Mouse (Mus musculus): ENCODE data around the gene Gprc5d. TPM values are rescaled to one million over a fixed set of nuclear protein-coding genes. Genes with fewer than 3 reads are reported as not detected.

Gprc5d gene
- polyA plus RNA-seq, 1 experiment from 2014 or later = 0.13 TPM

- no peak for TF ChIP-seq CTCF (IDR thresholded peaks at IDR 0.05; ENCODE audit: low read depth)
- TF ChIP-seq EP300 (IDR thresholded peaks at IDR 0.05; ENCODE audit: low read depth) = no peak
- DNase-seq (no peak), ATAC-seq (no peak)
- Histone ChIP-seq H3K9me3 (ENCODE audit: low read length) (no peaks in the 10 kb centered on the region), H3K4me3 (ENCODE audit: low read depth, low read length) (no peak overlapping the region), H3K9ac (replicated peaks) (no peak overlapping the region), H3K4me1 (ENCODE audit: insufficient read depth) (peaks cover 2% of the 10 kb centered on the region; the same call in 1 of the 2 replicates), H3K27ac (ENCODE audit: low read depth) (no peak overlapping the region), H3K36me3 (replicated peaks; ENCODE audit: insufficient read depth, low read length) (no peaks in the 10 kb centered on the region), H3K4me2 (ENCODE audit: low read depth, low read length) (no peak overlapping the region), H3K27me3 (ENCODE audit: insufficient read depth, low read length) (0 out of 2 replicates have a peak, but pooled peaks cover 8% of the 10 kb centered on the region)
- WGBS (ENCODE audit: insufficient replicate concordance) = 72% methylated on average over 2 of the region's 2 CpGs
Observed at GRCm38 (mm10) chr6:135070347-135070746, 47.7 kb downstream of the Gprc5d start.

GRCm38 (mm10) chr6:135069856-135070255 lies 48.2 kb downstream of the Gprc5d start:
- Histone ChIP-seq H3K4me2 (ENCODE audit: low read depth, low read length) (no peak overlapping the region), H3K9ac (replicated peaks) (no peak overlapping the region)

GRCm38 (mm10) chr6:135068221-135068620 lies 49.9 kb downstream of the Gprc5d start:
- Histone ChIP-seq H3K36me3 (replicated peaks; ENCODE audit: insufficient read depth, low read length) (no peaks in the 10 kb centered on the region), H3K9me3 (ENCODE audit: low read length) (no peaks in the 10 kb centered on the region), H3K9ac (replicated peaks) (no peak overlapping the region), H3K4me1 (ENCODE audit: insufficient read depth) (peaks cover 7% of the 10 kb centered on the region; the same call in 1 of the 2 replicates), H3K4me3 (ENCODE audit: low read depth, low read length) (no peak overlapping the region), H3K27me3 (ENCODE audit: insufficient read depth, low read length) (0 out of 2 replicates have a peak, but pooled peaks cover 8% of the 10 kb centered on the region), H3K4me2 (ENCODE audit: low read depth, low read length) (no peak overlapping the region), H3K27ac (ENCODE audit: low read depth) (no peak overlapping the region)
- TF ChIP-seq CTCF (IDR thresholded peaks at IDR 0.05; ENCODE audit: low read depth) (no peak), EP300 (IDR thresholded peaks at IDR 0.05; ENCODE audit: low read depth) (no peak)
- DNase-seq = no peak
- WGBS (ENCODE audit: insufficient replicate concordance) = 75% methylated on average over 5 of the region's 5 CpGs
- ATAC-seq = no peak

More at GRCm38 (mm10) chr6:135069856-135070255, 48.2 kb downstream of the Gprc5d start:
- Histone ChIP-seq H3K4me3 (ENCODE audit: low read depth, low read length) (no peak overlapping the region), H3K27me3 (ENCODE audit: insufficient read depth, low read length) (0 out of 2 replicates have a peak, but pooled peaks cover 8% of the 10 kb centered on the region), H3K36me3 (replicated peaks; ENCODE audit: insufficient read depth, low read length) (no peaks in the 10 kb centered on the region), H3K9me3 (ENCODE audit: low read length) (no peaks in the 10 kb centered on the region), H3K27ac (ENCODE audit: low read depth) (no peak overlapping the region), H3K4me1 (ENCODE audit: insufficient read depth) (peaks cover 6% of the 10 kb centered on the region; the same call in 1 of the 2 replicates)
- no peak for TF ChIP-seq CTCF (IDR thresholded peaks at IDR 0.05; ENCODE audit: low read depth)
- TF ChIP-seq EP300 (IDR thresholded peaks at IDR 0.05; ENCODE audit: low read depth) = no peak
- ATAC-seq = no peak
- 65% methylated on average over 6 of the region's 6 CpGs for WGBS (ENCODE audit: insufficient replicate concordance)
- DNase-seq = no peak

- 0 out of 2 replicates have a peak, but pooled peaks cover 8% of the 10 kb centered on the region for H3K27me3 ChIP-seq (ENCODE audit: insufficient read depth, low read length)
- H3K4me2 ChIP-seq (ENCODE audit: low read depth, low read length) = no peak overlapping the region
- 70% methylated on average over 6 of the region's 6 CpGs for WGBS (ENCODE audit: insufficient replicate concordance)
- no peak overlapping the region for H3K27ac ChIP-seq (ENCODE audit: low read depth)
- H3K9me3 ChIP-seq (ENCODE audit: low read length) = no peaks in the 10 kb centered on the region
- no peak for ATAC-seq
- H3K4me3 ChIP-seq (ENCODE audit: low read depth, low read length) = no peak overlapping the region
- peaks cover 7% of the 10 kb centered on the region; the same call in 1 of the 2 replicates for H3K4me1 ChIP-seq (ENCODE audit: insufficient read depth)
- TF ChIP-seq CTCF (IDR thresholded peaks at IDR 0.05; ENCODE audit: low read depth) = no peak
- TF ChIP-seq EP300 (IDR thresholded peaks at IDR 0.05; ENCODE audit: low read depth) = no peak
- no peak overlapping the region for H3K9ac ChIP-seq (replicated peaks)
- no peak for DNase-seq
- H3K36me3 ChIP-seq (replicated peaks; ENCODE audit: insufficient read depth, low read length) = no peaks in the 10 kb centered on the region
Observed at GRCm38 (mm10) chr6:135066795-135067445, 51.2 kb downstream of the Gprc5d start.

GRCm38 (mm10) chr6:135065236-135065957 lies 52.7 kb downstream of the Gprc5d start, which contains the start of gene Gprc5a:
Gprc5a (plus strand) TSS chr6:135065651.
- Histone ChIP-seq H3K27ac (ENCODE audit: low read depth) (no peak within 1 kb of the TSS), H3K27me3 (ENCODE audit: insufficient read depth, low read length) (0 out of 2 replicates have a peak, but pooled peaks cover 8% of the 10 kb centered on the region), H3K9me3 (ENCODE audit: low read length) (no peaks in the 10 kb centered on the region), H3K4me1 (ENCODE audit: insufficient read depth) (peaks cover 7% of the 10 kb centered on the region; the same call in 1 of the 2 replicates), H3K4me3 (ENCODE audit: low read depth, low read length) (peak within 1 kb of the TSS; percentile 54), H3K4me2 (ENCODE audit: low read depth, low read length) (peak within 1 kb of the TSS; percentile 79), H3K9ac (replicated peaks) (peak within 1 kb of the TSS; percentile 47; the same call in 1 of the 2 replicates), H3K36me3 (replicated peaks; ENCODE audit: insufficient read depth, low read length) (no peaks in the 10 kb centered on the region)
- TF ChIP-seq EP300 (IDR thresholded peaks at IDR 0.05; ENCODE audit: low read depth) (no peak), CTCF (IDR thresholded peaks at IDR 0.05; ENCODE audit: low read depth) (no peak)
- peak; percentile 75 for DNase-seq
- 1% methylated on average over 44 of the region's 44 CpGs for WGBS (ENCODE audit: insufficient replicate concordance)
- peak; percentile 90 for ATAC-seq

- no peak overlapping the region for H3K9ac ChIP-seq (replicated peaks)
- 82% methylated on average over 12 of the region's 12 CpGs for WGBS (ENCODE audit: insufficient replicate concordance)
Observed at GRCm38 (mm10) chr6:135064621-135065020, 53.5 kb downstream of the Gprc5d start.

More at GRCm38 (mm10) chr6:135064621-135065020, 53.5 kb downstream of the Gprc5d start:
- Histone ChIP-seq H3K4me2 (ENCODE audit: low read depth, low read length) (no peak overlapping the region), H3K27ac (ENCODE audit: low read depth) (no peak overlapping the region), H3K27me3 (ENCODE audit: insufficient read depth, low read length) (0 out of 2 replicates have a peak, but pooled peaks cover 8% of the 10 kb centered on the region), H3K36me3 (replicated peaks; ENCODE audit: insufficient read depth, low read length) (no peaks in the 10 kb centered on the region), H3K4me1 (ENCODE audit: insufficient read depth) (peaks cover 7% of the 10 kb centered on the region; the same call in 1 of the 2 replicates), H3K9me3 (ENCODE audit: low read length) (no peaks in the 10 kb centered on the region), H3K4me3 (ENCODE audit: low read depth, low read length) (peak overlapping the region; percentile 54; the same call in 1 of the 2 replicates)
- ATAC-seq (no peak), DNase-seq (no peak)
- no peak for TF ChIP-seq EP300 (IDR thresholded peaks at IDR 0.05; ENCODE audit: low read depth)
- no peak for TF ChIP-seq CTCF (IDR thresholded peaks at IDR 0.05; ENCODE audit: low read depth)

Measured in liver, postnatal 0 days (tissue).